In genomic region chr7:115491721-115492120, GRCm38 (mm10) we compare ENCODE assay signal across 16 mouse cellular contexts.
"Had no signal": no experiment of that assay in that cellular context is flagged by ENCODE, and none has a peak within 500 bp of the region (broad histone marks: within the 10 kb centered on the region; RNA-seq: fewer than 3 reads in every experiment).

No protein-coding gene starts in this region.

- H3K9ac ChIP-seq: neural tube, embryonic 13.5 days; neural tube, embryonic 15.5 days; stomach, embryonic 15.5 days had no signal

- DNase-seq: retina, postnatal 1 day; right cerebral cortex, adult 18-20 months; right cerebral cortex, postnatal 14 days; right cerebral cortex, postnatal 25 days; right cerebral cortex, postnatal 4 days; spleen, adult 18-20 months; thymus, adult 18-20 months; thymus, adult 2 months; thymus, postnatal 14 days; thymus, postnatal 25 days; thymus, postnatal 36 days; thymus, postnatal 4 days had no signal

- H3K27ac ChIP-seq: neural tube, embryonic 13.5 days; neural tube, embryonic 15.5 days; stomach, embryonic 15.5 days; stomach, postnatal 0 days had no signal

- H3K4me3 ChIP-seq: neural tube, embryonic 13.5 days; neural tube, embryonic 15.5 days; stomach, embryonic 15.5 days had no signal

- H3K36me3 ChIP-seq: neural tube, embryonic 13.5 days; neural tube, embryonic 15.5 days; stomach, embryonic 15.5 days had no signal

- H3K4me2 ChIP-seq: neural tube, embryonic 13.5 days; neural tube, embryonic 15.5 days; stomach, embryonic 15.5 days had no signal

- H3K27me3 ChIP-seq: neural tube, embryonic 15.5 days; stomach, embryonic 15.5 days had no signal

- H3K9me3 ChIP-seq: neural tube, embryonic 13.5 days; neural tube, embryonic 15.5 days; stomach, embryonic 15.5 days had no signal

- H3K4me1 ChIP-seq: stomach, embryonic 15.5 days had no signal
